Mouse (Mus musculus): ENCODE data around the gene Tec.

DNA sequence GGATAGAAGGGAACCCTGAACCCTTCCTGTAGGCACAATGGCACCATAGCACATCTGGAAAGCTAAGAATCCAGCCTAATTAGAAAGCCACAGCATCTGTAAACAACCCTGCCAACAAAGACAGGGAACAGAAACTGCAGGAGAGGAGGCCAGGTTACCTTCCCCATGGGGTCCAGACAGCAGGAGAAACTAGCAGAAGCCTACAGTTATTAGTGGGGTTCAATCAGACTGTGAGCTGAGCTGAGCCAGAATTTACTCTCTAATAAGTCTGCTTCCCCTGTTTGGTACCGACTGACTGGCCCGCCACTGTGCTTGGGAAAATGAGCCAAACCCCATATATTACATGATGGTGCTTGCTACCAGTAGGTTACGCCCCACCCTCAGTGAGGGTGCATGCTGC lies 56.9 kb downstream of the Tec start:
- no peak for TF ChIP-seq POLR2A (IDR thresholded peaks at IDR 0.05; ENCODE audit: borderline replicate concordance, extremely low read depth, insufficient read depth, insufficient read length, poor library complexity, severe bottlenecking)
- TF ChIP-seq CTCF (IDR thresholded peaks at IDR 0.05; ENCODE audit: borderline replicate concordance, extremely low read depth, insufficient read depth, insufficient read length) = no peak
